Mouse (Mus musculus) olfactory bulb, adult 2 months (tissue): ENCODE measurements around the gene Hist1h2ae.

Experiments
- CTCF ChIP-seq: fragments of 200-500 bp; IDR thresholded peaks from 2 replicates; pipeline ENCODE4 v1.5.1; 2012; ENCODE audit warnings: low read depth, mild to moderate bottlenecking, low read length, moderate library complexity; ENCODE audit not compliant: insufficient read depth
- POLR2A ChIP-seq: fragments of 200-500 bp; IDR thresholded peaks from 2 replicates; pipeline ENCODE4 v1.6.1; 2012; ENCODE audit warnings: mild to moderate bottlenecking, low read depth, low read length, moderate library complexity; ENCODE audit not compliant: insufficient read depth

DNA sequence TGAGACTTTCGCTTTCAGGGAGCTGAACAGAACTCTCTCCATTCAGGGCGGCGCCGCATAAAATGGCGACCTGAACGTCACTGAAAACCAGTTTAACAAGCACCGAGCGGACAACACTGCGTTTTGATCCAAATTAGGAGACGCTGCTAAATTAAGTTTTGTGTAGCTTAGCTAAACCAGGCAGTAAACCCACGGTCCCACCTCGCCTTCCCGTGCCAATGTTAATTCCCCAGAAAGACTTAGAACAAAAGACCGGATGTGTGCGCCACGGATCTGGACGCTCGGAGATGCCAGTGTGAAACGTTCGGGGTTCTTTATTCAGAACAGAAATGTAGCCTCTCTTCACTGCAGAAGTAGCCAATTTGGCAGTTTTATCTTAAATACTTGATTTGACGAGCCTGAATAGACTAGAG is 14.0 kb upstream of the Hist1h2ae start:
- TF ChIP-seq CTCF (no peak), POLR2A (no peak)
